Mouse (Mus musculus) left cerebral cortex, postnatal 14 days (tissue): ENCODE data around the gene Tarm1. TPM values are rescaled to one million over a fixed set of nuclear protein-coding genes. Genes with fewer than 3 reads are reported as not detected.

Experiments
- DNase-seq, 2 experiments: peaks; one replicate each; pipeline ENCODE4 v3.0.0; 2021 to 2022; ENCODE audit warnings: low spot score in 2 of 2, mixed read lengths in 1 of 2
- intact Hi-C: fragments of 180-260 bp; cut with DNase I; formaldehyde crosslinking; loops from one replicate; pipeline ENCODE4 v1.15.1; 2025
- total RNA-seq, 2 experiments: library from RNA; stranded (reverse); gene quantifications; 2 replicates each; pipeline ENCODE4 v1.2.3; 2021

Gene Tarm1
- total RNA-seq, 2 experiments from 2014 or later: not detected

GRCm38 (mm10) chr7:3446584-3446983 lies 55.8 kb downstream of the Tarm1 start:
- DNase-seq: no peak
- intact Hi-C loops: loop anchor here (2.0 kb wide), 1 partner anchor 224 kb away; no protein-coding TSS in a partner anchor

- intact Hi-C loops: no loop called here
- DNase-seq: no peak
Observed at GRCm38 (mm10) chr7:3444678-3445077, 57.7 kb downstream of the Tarm1 start.

- intact Hi-C loops: no loop called here
Observed at GRCm38 (mm10) chr7:3442476-3443062, 59.9 kb downstream of the Tarm1 start.

GRCm38 (mm10) chr7:3440526-3440925 lies 61.9 kb downstream of the Tarm1 start:
- DNase-seq: no peak
- intact Hi-C loops: no loop called here

More at GRCm38 (mm10) chr7:3442476-3443062, 59.9 kb downstream of the Tarm1 start:
- no peak for DNase-seq

GRCm38 (mm10) chr7:3439984-3440383 lies 62.4 kb downstream of the Tarm1 start:
- intact Hi-C loops: no loop called here

GRCm38 (mm10) chr7:3437941-3438340 lies 64.5 kb downstream of the Tarm1 start:
- DNase-seq: no peak
- intact Hi-C loops: no loop called here

More at GRCm38 (mm10) chr7:3439984-3440383, 62.4 kb downstream of the Tarm1 start:
- no peak for DNase-seq

Other genes starting within 250 kb of the Tarm1 start
- gene Myadm, start 213.5 kb downstream of the Tarm1 start, total RNA-seq: 100 to 1,000 TPM in 1 of 2 experiments, 10 to 100 TPM in 1; 97.5 to 101 TPM
- 100 to 1,000 TPM; 352 to 363 TPM for gene Prkcg, start 213.4 kb downstream of the Tarm1 start, total RNA-seq
- gene Cacng7, start 169.7 kb downstream of the Tarm1 start, total RNA-seq: 100 to 1,000 TPM; 149 to 171 TPM
- 100 to 1,000 TPM; 176 to 203 TPM for gene Cacng8, start 111.9 kb downstream of the Tarm1 start, total RNA-seq
- 1 to 10 TPM; 2.0 to 2.7 TPM for gene Cacng6, start 78.4 kb downstream of the Tarm1 start, total RNA-seq
- gene Oscar, start 113.5 kb upstream of the Tarm1 start, total RNA-seq: 1 to 10 TPM; 1.2 to 1.8 TPM
- gene Ndufa3, start 114.7 kb upstream of the Tarm1 start, total RNA-seq: 100 to 1,000 TPM; 546 to 598 TPM
- gene Tfpt, start 127.3 kb upstream of the Tarm1 start, total RNA-seq: 10 to 100 TPM; 37.0 to 43.8 TPM
- gene Prpf31, start 127.4 kb upstream of the Tarm1 start, total RNA-seq: 10 to 100 TPM; 50.9 to 51.1 TPM
- gene Cnot3, start 142.6 kb upstream of the Tarm1 start, total RNA-seq: 10 to 100 TPM; 49.7 to 55.9 TPM
- 1 to 10 TPM; 4.0 to 4.9 TPM for gene Leng1, start 163.2 kb upstream of the Tarm1 start, total RNA-seq
- 1 to 10 TPM; 4.3 to 4.6 TPM for gene Tmc4, start 174.9 kb upstream of the Tarm1 start, total RNA-seq
- 10 to 100 TPM; 61.2 to 74.1 TPM for gene Tsen34, start 190.2 kb upstream of the Tarm1 start, total RNA-seq
- 100 to 1,000 TPM; 165 to 167 TPM for gene Mboat7, start 190.9 kb upstream of the Tarm1 start, total RNA-seq
- 100 to 1,000 TPM; 367 to 392 TPM for gene Rps9, start 201.4 kb upstream of the Tarm1 start, total RNA-seq
- under 1 TPM; 0.09 to 0.15 TPM for gene Pirb, start 217.8 kb upstream of the Tarm1 start, total RNA-seq